Mouse (Mus musculus) gastrocnemius, adult 8-10 months (tissue): ENCODE results near the gene Rps19bp1. TPM values are rescaled to one million over a fixed set of nuclear protein-coding genes. Genes with fewer than 3 reads are reported as not detected.

Experiments
- DNase-seq, 2 experiments: peaks; one replicate each; pipeline ENCODE4 v3.0.0; 2022; ENCODE audit warnings: low spot score in 2 of 2
- total RNA-seq, 4 experiments: library from RNA; stranded (reverse); gene quantifications; 2 replicates each; pipeline ENCODE4 v1.2.4; 2022

Rps19bp1 gene
- total RNA-seq, 4 experiments from 2014 or later, result 12.2 to 15.4 (median 12.8) TPM

DNA sequence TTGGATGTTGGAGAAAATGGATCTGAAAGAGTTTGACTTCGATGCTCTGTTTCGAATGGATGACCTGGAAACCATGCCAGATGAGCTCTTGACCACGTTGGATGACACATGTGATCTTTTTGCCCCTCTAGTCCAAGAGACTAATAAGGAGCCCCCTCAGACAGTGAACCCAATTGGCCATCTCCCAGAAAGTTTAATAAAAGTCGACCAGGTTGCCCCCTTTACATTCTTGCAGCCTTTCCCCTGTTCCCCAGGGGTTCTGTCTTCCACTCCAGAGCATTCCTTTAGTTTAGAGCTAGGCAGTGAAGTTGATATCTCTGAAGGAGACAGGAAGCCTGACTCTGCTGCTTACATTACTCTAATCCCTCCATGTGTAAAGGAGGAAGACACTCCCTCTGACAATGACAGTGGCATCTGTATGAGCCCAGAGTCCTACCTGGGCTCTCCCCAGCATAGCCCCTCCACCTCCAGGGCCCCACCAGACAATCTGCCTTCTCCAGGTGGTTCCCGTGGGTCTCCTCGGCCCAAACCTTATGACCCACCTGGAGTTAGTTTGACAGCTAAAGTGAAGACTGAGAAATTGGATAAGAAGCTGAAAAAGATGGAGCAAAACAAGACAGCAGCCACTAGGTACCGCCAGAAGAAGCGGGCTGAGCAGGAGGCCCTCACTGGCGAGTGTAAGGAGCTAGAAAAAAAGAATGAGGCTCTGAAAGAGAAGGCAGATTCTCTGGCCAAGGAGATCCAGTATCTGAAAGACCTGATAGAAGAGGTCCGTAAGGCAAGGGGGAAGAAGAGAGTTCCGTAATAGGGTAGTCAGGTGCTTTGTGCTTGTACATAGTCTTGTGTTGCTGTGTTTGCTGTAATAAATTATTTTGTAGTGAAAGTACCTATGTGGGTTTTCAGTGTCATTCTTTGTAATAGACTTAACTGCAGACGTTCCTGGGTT lies 7.2 kb downstream of the Rps19bp1 start:
- DNase-seq, result no peak

- DNase-seq, result no peak
Measured at GRCm38 (mm10) chr15:80256242-80256641, 7.9 kb downstream of the Rps19bp1 start.

GRCm38 (mm10) chr15:80255646-80256121 lies 8.4 kb downstream of the Rps19bp1 start:
- peak; percentile 70 to 80 for DNase-seq

- peak; percentile 97 to 99 for DNase-seq
Measured at GRCm38 (mm10) chr15:80254847-80255645, 9.1 kb downstream of the Rps19bp1 start, which contains the start of gene Atf4. Gene Atf4 (plus strand): TSS chr15:80255184.

DNA sequence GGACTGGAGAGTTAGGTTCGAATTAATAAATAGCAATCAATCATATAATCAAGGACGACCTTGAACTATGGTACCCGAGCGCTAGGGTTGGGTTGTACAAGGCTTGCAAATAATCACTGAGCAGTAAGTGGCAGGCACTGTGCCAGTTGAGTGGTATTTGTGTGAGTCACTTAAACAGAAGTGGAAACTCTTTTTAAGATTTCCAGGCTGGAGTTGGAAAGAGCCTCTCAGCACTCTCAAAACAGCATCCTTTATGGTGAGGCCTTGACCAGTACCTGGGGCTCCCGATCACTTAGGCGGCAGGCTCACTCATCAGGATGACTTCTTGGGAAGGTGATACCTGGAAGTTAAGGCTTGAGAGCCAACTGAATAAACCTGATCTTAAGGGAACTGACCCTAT lies 9.9 kb downstream of the Rps19bp1 start:
- DNase-seq, result peak; percentile 20 to 27

GRCm38 (mm10) chr15:80253530-80253929 lies 10.6 kb downstream of the Rps19bp1 start:
- no peak for DNase-seq

DNA sequence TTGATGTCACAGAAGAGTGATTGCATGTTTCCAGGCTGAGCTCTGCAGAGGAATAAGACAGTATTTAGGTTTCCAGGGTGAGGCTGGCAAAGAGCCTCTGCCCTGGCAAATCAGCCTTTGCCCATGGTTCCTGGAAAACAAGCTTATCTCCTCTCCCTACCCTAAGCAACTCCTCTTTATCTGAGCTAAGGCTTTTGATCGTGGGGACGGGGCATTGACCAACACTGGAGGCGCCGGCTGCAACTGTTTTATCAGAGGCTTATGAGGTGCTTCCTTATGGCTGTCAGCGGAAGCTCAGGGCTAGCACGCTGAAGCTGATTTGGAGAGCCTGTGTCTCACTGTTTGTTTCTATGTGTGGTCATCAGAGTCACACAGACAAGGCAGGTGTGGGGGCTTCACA lies 13.5 kb downstream of the Rps19bp1 start:
- no peak for DNase-seq

DNA sequence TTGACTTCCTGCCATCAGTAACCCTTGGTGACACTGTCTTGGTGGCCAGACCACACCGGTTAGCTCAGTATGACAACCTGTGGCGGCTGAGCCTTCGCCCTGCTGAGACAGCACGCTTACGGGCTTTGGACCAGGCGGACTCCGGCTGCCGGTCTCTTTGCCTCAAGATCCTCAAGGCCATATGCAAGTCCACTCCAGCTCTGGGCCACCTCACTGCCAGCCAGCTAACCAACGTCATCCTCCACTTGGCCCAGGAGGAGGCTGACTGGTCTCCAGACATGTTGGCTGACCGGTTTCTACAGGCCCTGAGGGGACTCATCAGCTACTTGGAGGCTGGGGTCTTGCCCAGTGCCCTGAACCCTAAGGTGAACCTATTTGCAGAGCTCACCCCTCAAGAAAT lies 14.4 kb downstream of the Rps19bp1 start:
- DNase-seq, result no peak

DNA sequence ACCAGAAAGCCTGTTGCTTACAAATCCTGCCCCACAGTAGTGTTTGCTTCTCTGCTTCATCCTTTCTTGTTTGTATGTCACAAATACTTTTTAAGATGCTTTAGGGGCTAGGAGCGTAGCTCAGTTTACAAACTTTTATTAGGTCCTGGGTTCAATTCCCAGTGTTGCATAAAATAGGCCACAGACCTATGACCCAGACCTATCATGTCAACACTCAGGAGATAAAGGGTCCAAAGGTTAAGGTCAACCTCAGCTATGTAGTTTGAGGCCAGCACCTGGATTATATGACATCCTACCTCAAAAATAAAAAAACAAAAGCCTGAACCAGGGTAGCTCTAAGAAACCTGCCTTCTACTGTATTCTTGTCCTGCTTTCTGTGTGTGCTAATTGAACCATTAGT lies 15.5 kb downstream of the Rps19bp1 start:
- no peak for DNase-seq

GRCm38 (mm10) chr15:80248135-80248534 lies 16.0 kb downstream of the Rps19bp1 start:
- DNase-seq, result no peak

DNA sequence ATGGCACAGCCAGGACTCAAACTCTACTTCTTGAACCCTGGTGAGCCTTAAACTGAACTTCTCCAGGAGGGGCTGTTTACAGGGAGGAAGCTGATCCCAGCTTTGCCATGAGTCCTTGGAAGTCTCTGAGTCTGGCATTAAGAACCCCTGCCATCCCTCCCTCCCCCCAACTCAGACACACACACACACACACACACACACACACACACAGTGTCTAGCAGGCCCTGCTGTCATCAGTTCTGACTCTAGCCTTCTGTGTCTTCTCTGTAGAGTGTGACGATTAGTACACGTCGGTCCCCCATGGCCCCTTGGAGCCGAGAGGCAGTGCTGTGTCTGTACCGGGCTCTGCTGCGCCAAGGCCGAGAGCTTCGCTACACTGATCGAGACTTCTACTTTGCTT lies 28.6 kb downstream of the Rps19bp1 start, which contains the start of gene AC140267.1:
TSS of gene AC140267.1 (plus strand) at position 301 of the 400 bp plus-strand sequence.
- no peak for DNase-seq

DNA sequence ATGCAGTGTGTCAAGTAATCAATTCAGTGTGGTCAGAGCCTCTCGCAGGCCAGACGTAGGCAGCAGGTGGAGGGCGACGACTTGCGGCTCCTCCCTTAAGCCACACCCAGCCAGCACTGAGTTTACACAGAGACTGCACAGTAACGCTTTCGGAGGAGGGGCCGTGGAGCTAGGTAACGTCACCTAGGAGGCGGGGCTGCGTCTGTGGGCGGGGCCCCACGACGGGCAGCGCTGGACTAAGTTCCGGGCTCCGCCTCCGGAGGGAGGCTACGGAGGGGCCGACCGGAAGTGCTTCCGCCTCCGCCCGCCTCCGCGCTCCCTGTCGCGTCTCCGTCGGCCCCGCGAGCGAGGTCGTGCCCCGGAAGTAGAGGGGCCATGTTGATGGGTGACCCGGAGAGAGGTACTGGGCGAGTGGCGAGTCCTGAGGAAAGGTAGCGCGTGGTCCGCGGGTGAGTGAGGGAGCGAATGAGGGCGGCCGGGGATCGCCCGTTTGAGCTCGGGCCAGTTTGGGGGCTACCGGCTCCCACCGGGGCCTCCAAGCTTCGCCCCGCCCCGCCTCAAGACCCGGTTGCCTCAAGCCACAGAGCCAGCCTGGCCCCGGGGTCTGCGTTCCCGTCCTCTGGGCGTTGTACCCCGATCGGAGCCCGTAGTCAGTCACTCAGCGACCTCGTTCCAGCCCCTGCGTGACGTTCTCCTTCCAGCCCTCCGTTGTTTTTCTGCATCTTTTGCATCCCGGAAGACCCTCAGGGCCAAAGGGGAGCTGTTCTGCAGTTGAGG lies 30.2 kb downstream of the Rps19bp1 start, which contains the start of gene Mief1:
TSS of gene Mief1 (plus strand) at position 286 of the 777 bp plus-strand sequence.
- peak; percentile 98 for DNase-seq

GRCm38 (mm10) chr15:80233053-80233452 lies 31.1 kb downstream of the Rps19bp1 start:
- no peak for DNase-seq

DNA sequence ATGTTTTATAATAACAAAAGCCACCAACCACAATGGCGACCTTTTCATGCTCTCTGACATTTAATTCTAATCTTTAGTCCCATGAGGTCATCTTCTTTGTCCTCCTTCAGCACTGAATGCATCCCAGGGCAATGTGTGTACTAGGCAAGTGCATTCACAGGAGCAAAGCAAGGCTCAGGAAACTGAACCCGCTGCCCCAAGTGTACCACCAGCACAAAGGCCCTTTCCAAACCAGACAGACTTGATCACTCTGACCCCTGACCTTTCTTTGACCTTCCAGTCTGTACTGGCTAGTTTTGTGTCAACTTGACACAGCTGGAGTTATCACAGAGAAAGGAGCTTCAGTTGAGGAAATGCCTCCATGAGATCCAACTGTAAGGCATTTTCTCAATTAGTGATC lies 31.8 kb downstream of the Rps19bp1 start:
- DNase-seq, result no peak

DNA sequence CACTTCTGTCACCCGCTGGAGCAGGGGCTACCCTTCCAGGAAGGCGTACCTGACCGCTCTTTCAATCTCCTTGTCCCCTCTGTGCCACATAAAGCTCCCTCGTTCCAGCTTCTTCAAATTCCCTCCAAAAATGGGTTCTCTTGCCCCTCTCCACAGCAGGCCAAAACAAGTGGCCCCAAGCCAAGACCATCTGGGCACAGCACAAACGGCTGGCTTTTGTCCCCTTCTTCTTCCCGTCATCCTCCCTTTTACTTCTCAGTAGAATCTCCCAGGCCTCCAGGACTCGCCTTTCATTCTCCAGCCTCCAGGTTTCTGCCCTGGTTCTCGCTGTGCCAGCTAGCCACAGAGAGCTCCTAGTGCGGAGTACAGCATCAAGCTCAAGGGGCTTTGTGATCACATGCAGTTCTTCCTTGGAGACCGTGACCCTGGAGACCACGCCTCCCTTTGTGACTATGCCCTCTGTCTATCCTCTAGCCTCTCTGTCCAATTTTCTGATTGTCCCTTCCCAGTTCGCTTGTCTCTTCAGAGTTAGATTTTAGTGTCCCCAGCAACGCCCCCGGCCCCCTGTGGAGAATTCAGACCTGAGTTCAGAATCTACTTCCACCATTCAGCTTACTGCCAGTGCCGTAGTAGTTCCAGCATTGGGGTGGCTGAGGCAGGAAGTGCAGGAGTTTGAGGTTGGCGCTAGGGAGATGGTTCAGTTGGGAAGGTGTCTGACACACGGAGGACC lies 35.9 kb downstream of the Rps19bp1 start:
- no peak for DNase-seq

DNA sequence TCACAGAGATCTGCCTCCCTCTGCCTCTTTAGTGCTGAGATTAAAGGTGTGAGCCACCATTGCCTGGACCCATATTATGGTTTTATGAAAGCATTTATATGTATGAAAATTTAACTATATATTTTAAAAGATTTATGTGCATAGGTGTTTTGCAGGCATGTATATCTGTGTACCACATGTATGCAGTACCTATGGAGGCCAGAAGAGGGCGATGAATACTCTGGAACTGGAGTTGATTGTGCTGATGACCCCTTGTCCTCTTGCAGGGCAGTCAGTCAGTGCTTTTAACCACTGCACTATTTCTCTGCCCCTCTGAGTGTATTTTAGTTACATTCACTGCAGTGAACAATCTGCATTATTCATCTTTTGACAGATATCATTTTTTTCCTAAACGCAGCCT lies 38.3 kb downstream of the Rps19bp1 start:
- DNase-seq, result no peak

DNA sequence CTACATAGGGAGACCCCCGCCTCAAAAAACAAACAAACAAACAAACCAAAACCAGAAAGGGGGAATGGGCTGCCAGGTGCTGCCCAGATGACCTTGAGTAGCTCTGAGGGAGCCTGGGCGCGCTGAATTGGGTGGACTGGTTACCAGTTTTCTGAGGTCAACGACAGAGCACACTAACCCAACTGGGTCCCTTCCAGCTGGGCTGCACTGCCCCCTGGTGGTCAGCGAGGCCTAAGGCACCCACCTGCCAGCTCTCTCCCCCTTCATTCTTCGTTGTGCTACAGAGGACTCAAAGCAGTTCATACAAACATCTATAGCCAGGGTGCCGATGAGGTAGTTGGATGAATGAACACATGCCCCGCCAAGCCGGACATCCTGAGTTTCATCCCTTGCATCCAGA lies 38.9 kb downstream of the Rps19bp1 start:
- peak; percentile 26 to 41 for DNase-seq

- DNase-seq, result no peak
Measured at GRCm38 (mm10) chr15:80223751-80224150, 40.4 kb downstream of the Rps19bp1 start.

GRCm38 (mm10) chr15:80221031-80221430 lies 43.1 kb downstream of the Rps19bp1 start:
- DNase-seq, result no peak
